Mouse (Mus musculus): Measurements from ENCODE around the gene Clrn3.

DNA sequence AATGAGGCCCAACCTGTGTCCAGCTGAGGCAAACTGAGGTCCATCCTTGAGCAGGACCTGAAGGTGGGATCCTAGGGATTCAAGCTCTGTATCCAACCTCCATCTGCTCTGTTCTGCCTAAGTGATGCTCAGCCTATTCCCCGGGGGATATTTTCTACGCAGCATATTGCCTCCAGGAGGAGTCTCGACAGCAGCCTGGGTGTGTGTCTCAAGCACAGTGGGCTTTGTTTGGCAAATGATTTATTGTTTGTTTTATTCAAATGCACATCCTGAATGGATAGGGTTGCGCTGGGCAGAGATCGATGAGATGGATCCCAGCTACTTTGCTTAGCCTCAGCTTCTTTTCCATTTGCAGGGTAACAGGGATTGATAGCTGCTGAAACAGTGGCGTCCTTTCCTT is 20.0 kb upstream of the Clrn3 start:
- TF ChIP-seq MAX (IDR thresholded peaks at IDR 0.05; ENCODE audit: low read length), result no peak
- no peak for TF ChIP-seq ELF1 (IDR thresholded peaks at IDR 0.05; ENCODE audit: low read depth, low read length)
- TF ChIP-seq POLR2AphosphoS2 (IDR thresholded peaks at IDR 0.05; ENCODE audit: low read depth, low read length), result no peak
- no peak for TF ChIP-seq POLR2A (IDR thresholded peaks at IDR 0.05; ENCODE audit: low read depth, low read length)
- no peak for TF ChIP-seq CTCF (conservative IDR thresholded peaks at IDR 0.05 in 1 of 2, IDR thresholded peaks at IDR 0.05 in 1 of 2; ENCODE audit: low read depth in 2 of 2, low read length in 2 of 2)
- no peak for TF ChIP-seq ETS1 (conservative IDR thresholded peaks at IDR 0.05; ENCODE audit: low read depth, low read length)
- TF ChIP-seq EP300 (IDR thresholded peaks at IDR 0.05; ENCODE audit: low read length), result no peak
- no peak for TF ChIP-seq TCF12 (IDR thresholded peaks at IDR 0.05; ENCODE audit: low read depth, low read length)
- TF ChIP-seq ZNF384 (IDR thresholded peaks at IDR 0.05; ENCODE audit: low read depth, low read length), result no peak
- TF ChIP-seq BHLHE40 (IDR thresholded peaks at IDR 0.05; ENCODE audit: low read depth, low read length), result no peak
- TF ChIP-seq JUND (conservative IDR thresholded peaks at IDR 0.05; ENCODE audit: low read depth, low read length), result no peak
- TF ChIP-seq NELFE (IDR thresholded peaks at IDR 0.05; ENCODE audit: low read depth, low read length), result no peak
- TF ChIP-seq CHD2 (IDR thresholded peaks at IDR 0.05; ENCODE audit: low read length), result no peak
